Mouse (Mus musculus): ENCODE data around the gene 1700067K01Rik.

DNA sequence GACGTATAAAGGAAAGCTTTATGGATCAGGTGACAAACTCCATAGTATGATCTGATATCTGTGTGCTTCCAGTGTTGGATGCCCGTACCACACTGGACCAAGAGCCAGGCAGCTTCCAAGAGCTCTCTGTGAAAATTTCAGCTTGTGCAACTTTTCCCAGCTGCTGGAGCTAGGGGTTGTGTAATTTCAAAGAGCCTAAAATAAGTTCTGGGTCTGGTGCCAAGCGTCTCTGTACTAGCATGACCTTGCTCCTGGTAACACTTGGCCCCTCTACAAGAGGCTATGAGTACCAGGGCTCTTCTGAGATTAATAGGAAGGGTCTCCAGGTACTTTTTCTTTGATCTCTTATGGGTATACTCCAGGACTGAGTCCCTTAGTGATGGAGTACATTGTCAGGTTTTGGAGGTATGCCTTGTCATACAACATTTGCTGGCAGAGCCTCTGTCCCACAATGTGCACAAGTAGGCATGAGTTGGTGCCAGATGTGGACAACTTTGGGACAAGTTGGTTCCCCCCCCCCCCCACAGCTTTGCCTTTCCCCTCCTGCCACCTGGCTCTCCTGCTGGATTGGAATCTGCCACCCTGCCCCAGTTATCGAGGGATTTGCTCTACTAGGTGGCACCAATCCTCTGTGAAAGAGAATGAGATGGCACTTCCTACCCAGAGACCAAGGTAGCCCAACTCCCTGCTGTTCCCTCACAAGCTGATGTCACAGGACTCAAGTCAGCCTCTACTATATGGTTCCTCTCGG, 37.1 kb upstream of the 1700067K01Rik start:
- TF ChIP-seq CTCF (IDR thresholded peaks at IDR 0.05; ENCODE audit: control insufficient read depth, insufficient read depth, low read length) (no peak), POLR2A (IDR thresholded peaks at IDR 0.05; ENCODE audit: borderline replicate concordance, control insufficient read depth, low read depth, low read length) (no peak)
